Comparison of ENCODE assay signal across 24 mouse cellular contexts in genomic region chr4:57015032-57015431, GRCm38 (mm10). TPM values are rescaled to one million over a fixed set of nuclear protein-coding genes. Genes with fewer than 3 reads are reported as not detected.
"Had no signal": no experiment of that assay in that cellular context is flagged by ENCODE, and none has a peak within 500 bp of the region (broad histone marks: within the 10 kb centered on the region; RNA-seq: fewer than 3 reads in every experiment).

No protein-coding gene starts in this region.

- H3K9ac ChIP-seq: lung, embryonic 15.5 days; midbrain, embryonic 15.5 days; neural tube, embryonic 13.5 days had no signal

- H3K4me3 ChIP-seq: layer of hippocampus, adult 2 months; left cerebral cortex, adult 2 months; lung, embryonic 15.5 days; midbrain, embryonic 15.5 days; myocyte; neural tube, embryonic 13.5 days had no signal

- DNase-seq: kidney, adult 2 months; kidney, postnatal 25 days; layer of hippocampus, adult 9-11 months; layer of hippocampus, postnatal 36 days; lung, adult 18-20 months; lung, postnatal 10 days; lung, postnatal 36 days; thymus, adult 2 months; thymus, postnatal 14 days; thymus, postnatal 4 days had no signal

- H3K36me3 ChIP-seq: lung, embryonic 15.5 days; midbrain, embryonic 15.5 days; neural tube, embryonic 13.5 days had no signal

- H3K27ac ChIP-seq: kidney, postnatal 0 days; layer of hippocampus, adult 2 months; left cerebral cortex, adult 2 months; lung, embryonic 15.5 days; midbrain, embryonic 15.5 days; neural tube, embryonic 13.5 days; stomach, postnatal 0 days had no signal

- H3K9me3 ChIP-seq: lung, embryonic 15.5 days; midbrain, embryonic 15.5 days; neural tube, embryonic 13.5 days had no signal

- H3K4me2 ChIP-seq: lung, embryonic 15.5 days; midbrain, embryonic 11.5 days; midbrain, embryonic 15.5 days; neural tube, embryonic 13.5 days had no signal

- ATAC-seq: intestine, postnatal 0 days; midbrain, embryonic 15.5 days had no signal

- H3K4me1 ChIP-seq: midbrain, embryonic 15.5 days had no signal

- H3K27me3 ChIP-seq: midbrain, embryonic 15.5 days; neural tube, embryonic 13.5 days had no signal

RNA-seq across cellular contexts. Expression of gene Frrs1l, which starts 24.8 kb away (rescaled TPM):
- total RNA-seq: megakaryocyte-erythroid progenitor cell, adult 5-6 weeks; monocyte, adult 5-6 weeks; neutrophil, adult 5-6 weeks had no signal
- polyA plus RNA-seq: myocyte; spleen, adult 2 months; thymus, adult 2 months had no signal
